Mouse (Mus musculus): ENCODE results near the gene Eif4ebp2.

GRCm38 (mm10) chr10:61417672-61418071, 34.8 kb downstream of the Eif4ebp2 start, which contains the start of gene Nodal:
- no peak for TF ChIP-seq CTCF (IDR thresholded peaks at IDR 0.05; ENCODE audit: borderline replicate concordance, control insufficient read depth, extremely low read depth, insufficient read depth, low read length, poor library complexity)
- TF ChIP-seq POLR2A (IDR thresholded peaks at IDR 0.05; ENCODE audit: control insufficient read depth, extremely low read depth, insufficient read depth, low read length, poor library complexity): no peak
